In genomic region chr1:93478586-93479475, GRCm38 (mm10) we compare ENCODE assay signal across 8 mouse cellular contexts. TPM values are rescaled to one million over a fixed set of nuclear protein-coding genes. Genes with fewer than 3 reads are reported as not detected.
DNase-seq lines count a peak whose midpoint lies in the region; ATAC-seq lines count a peak whose summit lies in the region.

Gene Hdlbp (minus strand): TSS chr1:93478815.

- WGBS in heart, embryonic 10.5 days = under 1% methylated on average over 74 of the region's 74 CpGs
- under 1% methylated on average over 74 of the region's 74 CpGs for WGBS in kidney, embryonic 15.5 days

- no peaks in the 10 kb centered on the region for H3K27me3 ChIP-seq in heart, embryonic 10.5 days (ENCODE audit: insufficient read depth, poor library complexity, severe bottlenecking)
- no peaks in the 10 kb centered on the region for H3K27me3 ChIP-seq in kidney, embryonic 15.5 days

- peak within 1 kb of the TSS; percentile 94 for H3K4me3 ChIP-seq in heart, embryonic 10.5 days
- peak within 1 kb of the TSS; percentile 78 for H3K4me3 ChIP-seq in kidney, embryonic 15.5 days (replicated peaks)

- peaks cover 6% of the 10 kb centered on the region; the same call in 1 of the 2 replicates for H3K36me3 ChIP-seq in heart, embryonic 10.5 days
- H3K36me3 ChIP-seq in kidney, embryonic 15.5 days = no peaks in the 10 kb centered on the region; the same call in 1 of the 2 replicates

- H3K9me3 ChIP-seq in heart, embryonic 10.5 days = no peaks in the 10 kb centered on the region
- H3K9me3 ChIP-seq in kidney, embryonic 15.5 days (replicated peaks) = no peaks in the 10 kb centered on the region

- peak within 1 kb of the TSS; percentile 97 for H3K27ac ChIP-seq in heart, embryonic 10.5 days
- peak within 1 kb of the TSS; percentile 94 for H3K27ac ChIP-seq in kidney, embryonic 15.5 days

- H3K9ac ChIP-seq in kidney, embryonic 15.5 days = peak within 1 kb of the TSS; percentile 76

- peak; percentile 86 for ATAC-seq in erythroblast, adult 5-6 weeks (replicated peaks; ENCODE audit: low FRiP score, poor library complexity, severe bottlenecking)
- ATAC-seq in kidney, embryonic 15.5 days (replicated peaks; ENCODE audit: low FRiP score) = peak; percentile 96
- ATAC-seq in monocyte, adult 5-6 weeks (replicated peaks; ENCODE audit: insufficient number of reproducible peaks, low FRiP score, low TSS enrichment, poor library complexity, severe bottlenecking) = peak; percentile 82

- peaks cover 19% of the 10 kb centered on the region for H3K4me1 ChIP-seq in heart, embryonic 10.5 days
- H3K4me1 ChIP-seq in kidney, embryonic 15.5 days = peaks cover 13% of the 10 kb centered on the region

- H3K4me2 ChIP-seq in kidney, embryonic 15.5 days = peak within 1 kb of the TSS; percentile 66

- peak; percentile 99 for DNase-seq in B cell, adult 2 months
- DNase-seq in brain, adult 2 months (ENCODE audit: low read depth, low spot score) = peak; percentile 100
- peak; percentile 99 for DNase-seq in heart, embryonic 10.5 days (ENCODE audit: low spot score)
- DNase-seq in liver = peak; percentile 99
- DNase-seq in spleen, postnatal 4 days (ENCODE audit: low spot score in 2 of 2) = peak; percentile 98 to 99

RNA-seq across cellular contexts. Expression of gene Hdlbp, which starts in this region (rescaled TPM):
- total RNA-seq in erythroblast, adult 5-6 weeks (2015; ENCODE audit: low replicate concordance) = 38.5 and 57.5 TPM in 2 replicates
- 37.7 and 44.2 TPM in 2 replicates for total RNA-seq in erythroblast, adult 5-6 weeks (2017; ENCODE audit: low replicate concordance)
- polyA plus RNA-seq in heart, embryonic 10.5 days (2016; fragmentation: Nextera tagmentation; extraction: Ambion mirVana) = 141 and 168 TPM in 2 replicates
- 154 and 158 TPM in 2 replicates for polyA plus RNA-seq in kidney, embryonic 15.5 days (2015; fragmentation: Nextera tagmentation; extraction: Ambion mirVana)
- 58.2 to 101 TPM (median 83.6 TPM) in 3 replicates for total RNA-seq in monocyte, adult 5-6 weeks (2017)

Comparison
In these comparisons a context has a peak if more than half of its experiments do, and no peak if none do; other contexts are left out.
1. Peak in every context shown above with its lines: DNase-seq, ATAC-seq, H3K4me3 ChIP-seq and H3K27ac ChIP-seq.